Mouse (Mus musculus): Measurements from ENCODE around the gene Imp4.

- TF ChIP-seq CTCF (IDR thresholded peaks at IDR 0.05; ENCODE audit: control insufficient read depth, insufficient read depth, low read length) (peak; percentile 47), POLR2A (IDR thresholded peaks at IDR 0.05; ENCODE audit: borderline replicate concordance, control insufficient read depth, low read depth, low read length) (no peak)
These were observed 445 bp downstream of the Imp4 start for GRCm38 (mm10) chr1:34439961-34440630.
